Mouse (Mus musculus) heart, adult 8-10 months (tissue): Measurements from ENCODE around the gene Ext2. TPM values are rescaled to one million over a fixed set of nuclear protein-coding genes. Genes with fewer than 3 reads are reported as not detected.

Experiments used
- DNase-seq: peaks from one replicate; pipeline ENCODE4 v3.0.0; 2022; ENCODE audit warnings: low spot score
- total RNA-seq, 4 experiments: library from RNA; stranded (reverse); gene quantifications; 2 replicates each; pipeline ENCODE4 v1.2.4; 2022

Ext2 gene
- total RNA-seq, 4 experiments from 2014 or later = 40.9 to 43.0 (median 42.0) TPM

DNA sequence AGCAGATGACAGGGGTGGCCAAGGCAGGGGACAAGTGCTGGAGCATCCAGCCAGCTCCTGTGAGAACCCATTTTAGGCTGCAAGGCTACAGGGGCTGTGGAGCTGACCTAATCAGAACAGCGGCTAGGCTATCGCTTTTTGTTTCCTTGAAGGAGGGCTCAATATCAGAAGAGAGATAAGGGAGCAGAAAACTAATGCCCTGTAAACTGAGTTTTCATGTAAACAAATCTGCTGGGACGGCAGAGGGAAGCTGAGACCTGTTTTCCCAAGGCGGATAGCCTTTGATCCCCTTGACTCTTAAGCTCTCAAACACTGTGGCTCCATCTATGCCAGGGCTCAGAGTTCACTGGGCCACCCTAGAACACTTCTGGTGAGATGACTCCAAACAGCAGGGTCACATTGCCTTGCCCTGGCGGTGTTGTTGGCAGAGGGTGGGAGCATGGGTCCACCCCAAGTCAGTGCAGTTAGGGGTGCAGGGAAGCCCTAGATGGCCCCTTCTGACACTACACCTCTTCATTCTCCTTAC is 83.3 kb downstream of the Ext2 start:
- DNase-seq = no peak

DNA sequence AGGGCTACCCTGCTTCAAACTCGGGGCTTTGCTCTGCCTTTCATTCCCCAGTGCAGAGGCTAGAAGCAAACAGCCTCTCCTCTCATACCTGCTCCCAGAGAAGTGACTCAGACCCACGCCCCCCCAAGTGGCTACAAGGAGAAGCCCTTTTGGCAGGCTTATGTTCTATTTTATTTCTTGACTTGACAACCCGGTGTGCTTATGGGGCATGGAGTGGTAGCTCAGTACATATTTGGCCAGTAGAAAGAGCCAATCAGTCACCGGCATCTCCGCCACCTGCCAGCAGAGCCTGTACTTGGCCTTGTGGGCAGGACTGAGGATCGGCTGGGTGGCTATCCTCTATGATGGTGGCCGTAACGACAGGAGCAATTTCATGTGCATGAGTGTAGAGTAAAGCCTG is 85.2 kb downstream of the Ext2 start:
- DNase-seq = no peak

DNA sequence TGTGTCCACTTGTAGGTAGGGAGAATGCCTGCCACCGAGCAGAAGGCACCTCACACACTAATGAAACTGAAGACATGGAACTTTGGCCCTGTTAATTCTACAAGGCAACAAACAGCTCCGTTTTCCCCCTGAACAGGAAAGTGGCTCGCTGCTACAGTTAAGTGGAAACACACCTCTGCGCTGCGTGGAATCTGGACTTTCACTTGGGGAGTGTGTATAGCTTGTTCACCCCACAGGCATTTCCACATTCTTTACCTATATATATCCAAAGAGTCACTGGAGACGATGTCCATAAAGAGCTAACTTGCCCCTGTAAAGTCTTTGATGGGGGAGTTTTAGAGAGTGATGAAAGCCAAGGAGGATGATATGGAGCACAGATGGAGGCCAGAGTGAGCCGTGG is 89.7 kb downstream of the Ext2 start:
- no peak for DNase-seq

DNA sequence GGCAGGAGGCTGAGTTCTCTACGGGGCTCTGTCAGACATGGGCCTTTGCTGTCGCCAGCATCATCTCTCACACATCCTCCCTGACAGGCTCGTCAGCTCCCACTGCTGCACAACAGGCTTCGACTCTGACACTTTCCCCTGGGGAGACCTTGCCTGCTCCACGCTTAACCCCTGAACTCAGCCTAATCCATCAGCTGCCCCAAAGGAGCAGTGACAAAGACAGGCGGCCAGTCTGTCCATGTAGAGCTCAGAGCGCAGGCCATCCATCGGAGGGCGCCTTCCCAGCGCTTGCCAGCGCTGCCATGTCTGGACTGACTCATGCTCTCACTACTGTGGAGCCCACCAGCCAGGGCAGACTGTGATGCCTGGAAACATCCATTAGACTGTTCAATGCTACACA is 92.8 kb downstream of the Ext2 start:
- DNase-seq = no peak

DNA sequence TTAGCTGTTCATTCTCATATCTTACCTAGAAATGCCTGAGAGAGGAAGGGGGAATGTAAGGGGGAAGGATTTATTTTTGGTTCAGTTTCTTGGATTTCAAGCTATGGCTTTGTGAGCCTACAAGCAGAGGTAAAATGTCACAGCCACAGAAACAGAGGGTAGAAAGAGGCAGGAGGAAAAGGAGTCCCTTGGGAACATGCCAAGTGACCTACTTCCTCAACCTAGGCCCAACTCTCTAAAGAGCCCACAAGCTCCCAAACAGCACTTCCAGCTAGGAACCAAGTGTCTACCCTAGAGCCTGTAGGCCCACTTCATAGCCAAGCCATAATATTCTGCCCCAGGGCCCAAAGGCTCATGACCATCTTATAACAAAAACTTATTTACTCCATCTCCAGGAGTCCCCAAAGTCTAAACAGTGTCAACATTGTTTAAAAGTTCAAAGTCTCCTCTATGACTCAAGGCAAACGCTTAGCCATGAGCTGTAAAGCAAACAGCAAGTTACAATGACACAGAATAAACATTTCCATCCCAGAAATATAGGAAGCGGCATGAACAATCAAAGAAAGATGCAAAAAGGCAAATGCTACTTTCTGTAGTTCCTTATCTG is 99.1 kb downstream of the Ext2 start:
- no peak for DNase-seq

DNA sequence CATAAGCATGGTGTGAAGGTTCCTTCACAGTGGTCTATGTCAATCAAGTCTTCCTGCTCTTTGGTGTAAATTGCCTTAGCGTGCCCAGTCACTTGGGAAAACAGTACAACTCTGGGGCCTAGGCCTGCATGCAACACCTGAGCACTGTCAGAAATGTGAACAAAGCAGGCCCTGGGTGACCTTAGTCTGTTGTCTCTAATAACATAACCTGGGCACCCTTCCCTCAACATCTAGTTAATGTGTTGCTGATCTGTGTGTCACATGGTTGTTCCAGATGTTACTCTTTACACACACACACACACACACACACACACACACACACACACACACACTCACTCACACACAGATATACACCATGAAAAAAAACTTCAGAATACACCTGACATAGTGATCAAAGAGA is 101.4 kb downstream of the Ext2 start:
- no peak for DNase-seq

DNA sequence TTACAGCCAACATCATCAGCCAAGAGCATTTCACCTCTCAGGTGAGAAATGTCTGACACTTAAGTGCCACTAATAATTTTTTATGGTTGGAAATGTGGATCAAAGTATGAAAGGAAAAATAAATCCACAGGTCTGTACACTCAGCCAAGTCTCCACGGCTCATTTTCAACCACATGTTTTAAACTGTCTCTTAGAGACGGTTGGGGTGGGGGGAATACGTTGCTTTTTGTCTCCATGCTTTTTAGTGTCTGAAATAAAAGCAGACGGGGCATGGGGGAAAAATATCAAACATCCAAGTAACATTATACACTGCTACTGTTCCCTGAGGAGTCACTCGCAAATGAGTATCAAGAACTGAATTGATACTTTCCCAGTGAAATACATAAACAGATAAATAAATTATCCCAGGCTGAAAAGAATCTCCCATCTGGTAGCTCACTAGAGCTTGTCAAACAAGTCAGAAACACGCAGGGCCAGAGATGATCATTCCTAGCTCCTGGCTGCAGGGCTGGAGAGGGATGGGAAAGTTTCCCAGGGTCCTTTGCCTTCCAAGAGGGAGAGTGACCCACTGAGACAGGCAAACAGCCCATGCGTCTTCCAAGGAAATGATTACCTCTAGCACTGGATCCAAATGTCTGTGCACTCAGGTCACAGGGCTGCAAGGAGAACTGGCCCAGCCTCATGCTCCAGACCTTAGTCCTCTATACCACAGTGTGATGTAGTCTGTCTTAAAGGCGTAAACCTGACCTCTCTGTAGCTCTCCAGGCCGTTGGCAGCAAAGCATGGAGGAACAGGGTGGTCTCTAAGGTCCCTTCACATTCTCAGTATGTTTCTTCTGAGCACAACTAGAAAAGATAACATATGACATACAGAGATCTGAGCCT is 102.3 kb downstream of the Ext2 start:
- DNase-seq = no peak

DNA sequence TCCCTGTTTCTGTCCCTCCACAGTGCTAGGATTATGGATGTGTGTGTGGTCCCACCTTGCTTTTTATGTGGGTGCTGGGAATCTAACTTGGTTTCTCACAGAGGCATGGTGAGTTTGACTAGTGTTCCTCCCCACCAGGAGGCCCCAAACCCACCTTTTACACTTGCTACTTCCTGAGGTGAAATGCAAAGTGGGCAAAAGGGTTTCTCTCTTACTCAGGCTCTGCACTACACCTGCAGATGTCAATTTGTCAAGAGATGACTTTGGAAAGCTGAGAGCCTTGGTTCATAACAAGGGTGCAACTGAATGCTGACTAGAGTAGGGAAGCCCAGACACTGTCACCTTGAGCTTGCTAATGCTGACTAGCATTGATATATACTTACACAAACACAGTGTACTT is 109.1 kb downstream of the Ext2 start:
- no peak for DNase-seq

DNA sequence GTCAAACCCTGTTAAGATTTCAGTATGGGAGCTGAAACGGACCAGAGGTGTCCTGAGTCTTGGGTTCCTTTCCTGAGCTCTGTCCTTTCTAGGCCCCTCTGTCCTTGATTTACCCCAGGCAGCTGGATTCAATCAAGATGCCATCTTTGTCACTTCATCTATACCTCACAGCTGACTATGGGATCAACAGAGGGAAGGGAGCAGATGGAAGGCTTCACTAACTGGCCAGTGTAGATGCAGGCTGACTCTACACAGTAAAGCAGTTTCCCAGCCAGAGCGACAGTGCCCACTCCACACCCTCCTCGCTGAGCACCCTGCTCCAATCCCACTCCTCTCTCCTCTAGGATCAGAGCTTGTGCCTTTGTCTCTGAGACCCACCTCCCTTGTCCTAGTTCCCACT is 110.9 kb downstream of the Ext2 start:
- DNase-seq = no peak

DNA sequence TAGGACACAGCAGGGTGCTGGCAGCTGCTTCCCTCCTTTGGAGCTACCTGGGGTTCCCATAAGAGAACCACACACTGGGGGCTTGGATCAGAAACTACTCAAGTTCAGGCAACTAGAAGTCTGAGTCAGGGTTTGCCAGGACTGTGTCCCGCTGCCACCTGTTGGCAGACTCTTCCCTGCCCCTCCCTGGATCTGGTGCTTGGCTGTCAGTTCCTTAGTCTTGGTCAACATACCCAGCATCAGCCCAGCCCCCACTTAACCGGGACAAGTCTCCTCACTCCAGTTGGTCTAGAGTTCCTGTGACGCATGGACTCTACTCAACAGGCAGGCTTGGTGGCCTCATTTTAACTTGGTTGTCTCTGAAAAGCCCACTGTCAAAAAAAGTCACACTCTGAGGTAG is 112.7 kb downstream of the Ext2 start:
- DNase-seq = no peak

DNA sequence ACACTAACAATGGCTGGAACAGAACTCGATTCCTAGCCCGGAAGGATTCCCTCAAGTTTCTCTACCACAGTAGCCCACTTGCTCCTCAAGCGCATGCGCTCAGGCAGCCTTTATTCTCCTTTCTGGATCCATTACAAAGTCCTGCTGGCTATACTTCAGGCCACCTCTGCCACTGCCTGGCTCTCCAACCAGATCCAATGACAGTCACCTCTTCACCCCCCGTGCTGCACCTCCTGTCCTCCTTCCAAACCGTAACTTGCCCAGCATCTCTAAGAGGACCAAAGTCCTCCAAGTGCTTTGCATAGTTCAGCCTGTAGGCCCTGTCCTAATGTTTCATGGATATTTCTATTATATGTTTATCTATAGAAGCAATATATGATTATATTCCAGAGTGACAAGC is 113.1 kb downstream of the Ext2 start:
- DNase-seq = no peak

DNA sequence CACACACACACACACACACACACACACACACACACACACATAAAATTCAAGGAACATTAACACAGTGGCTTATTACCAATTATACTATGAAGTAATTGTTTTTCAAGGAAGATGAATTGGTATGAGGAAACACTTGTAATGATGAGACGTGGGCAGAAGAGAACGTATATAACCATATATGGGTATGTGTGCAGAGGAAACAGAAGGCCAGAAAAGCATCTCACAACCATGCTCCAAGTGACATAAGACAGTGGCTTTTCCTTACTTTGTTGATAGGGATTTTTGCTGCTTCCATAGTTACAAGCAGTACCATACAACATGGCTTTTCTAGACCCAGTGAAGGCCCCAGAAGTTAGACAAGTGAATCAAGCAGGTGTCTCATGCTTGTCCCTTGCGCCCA is 115.5 kb downstream of the Ext2 start:
- no peak for DNase-seq

DNA sequence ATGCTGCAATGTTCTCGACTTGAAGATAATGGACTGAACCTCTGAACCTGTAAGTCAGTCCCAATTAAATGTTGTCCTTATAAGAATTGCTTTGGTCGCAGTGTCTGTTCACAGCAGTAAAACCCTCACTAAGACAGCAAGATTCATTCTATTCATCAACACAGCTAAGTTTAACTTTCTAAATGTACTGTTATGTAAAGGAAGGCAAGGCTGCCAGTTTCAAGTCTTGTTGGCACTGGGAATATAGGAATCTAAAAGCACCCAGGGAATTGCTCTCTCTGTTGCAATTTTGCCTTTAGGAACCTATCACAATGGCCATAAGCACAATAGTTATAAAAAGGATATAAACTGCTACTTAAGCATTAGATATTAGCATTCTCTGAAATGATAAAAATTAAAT is 116.0 kb downstream of the Ext2 start:
- DNase-seq = no peak

DNA sequence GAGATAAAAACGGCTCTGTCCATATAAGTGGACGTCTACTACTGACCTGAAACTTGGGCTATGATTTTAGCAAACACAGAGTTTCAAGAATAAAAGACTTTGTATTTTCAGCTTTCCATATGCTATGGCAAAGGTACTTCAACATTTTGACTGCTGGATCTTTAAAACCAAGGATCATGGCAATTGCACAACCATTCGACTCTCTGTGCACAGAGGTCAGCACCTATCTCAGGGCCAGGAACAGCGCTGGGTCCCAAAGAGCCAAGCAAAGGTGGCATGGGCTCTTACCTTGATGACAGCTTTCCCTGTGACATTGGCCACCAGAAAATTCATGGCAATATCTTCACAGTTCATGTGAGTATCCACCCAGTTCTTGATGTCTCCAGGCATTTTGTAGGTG is 118.2 kb downstream of the Ext2 start:
- DNase-seq = no peak

DNA sequence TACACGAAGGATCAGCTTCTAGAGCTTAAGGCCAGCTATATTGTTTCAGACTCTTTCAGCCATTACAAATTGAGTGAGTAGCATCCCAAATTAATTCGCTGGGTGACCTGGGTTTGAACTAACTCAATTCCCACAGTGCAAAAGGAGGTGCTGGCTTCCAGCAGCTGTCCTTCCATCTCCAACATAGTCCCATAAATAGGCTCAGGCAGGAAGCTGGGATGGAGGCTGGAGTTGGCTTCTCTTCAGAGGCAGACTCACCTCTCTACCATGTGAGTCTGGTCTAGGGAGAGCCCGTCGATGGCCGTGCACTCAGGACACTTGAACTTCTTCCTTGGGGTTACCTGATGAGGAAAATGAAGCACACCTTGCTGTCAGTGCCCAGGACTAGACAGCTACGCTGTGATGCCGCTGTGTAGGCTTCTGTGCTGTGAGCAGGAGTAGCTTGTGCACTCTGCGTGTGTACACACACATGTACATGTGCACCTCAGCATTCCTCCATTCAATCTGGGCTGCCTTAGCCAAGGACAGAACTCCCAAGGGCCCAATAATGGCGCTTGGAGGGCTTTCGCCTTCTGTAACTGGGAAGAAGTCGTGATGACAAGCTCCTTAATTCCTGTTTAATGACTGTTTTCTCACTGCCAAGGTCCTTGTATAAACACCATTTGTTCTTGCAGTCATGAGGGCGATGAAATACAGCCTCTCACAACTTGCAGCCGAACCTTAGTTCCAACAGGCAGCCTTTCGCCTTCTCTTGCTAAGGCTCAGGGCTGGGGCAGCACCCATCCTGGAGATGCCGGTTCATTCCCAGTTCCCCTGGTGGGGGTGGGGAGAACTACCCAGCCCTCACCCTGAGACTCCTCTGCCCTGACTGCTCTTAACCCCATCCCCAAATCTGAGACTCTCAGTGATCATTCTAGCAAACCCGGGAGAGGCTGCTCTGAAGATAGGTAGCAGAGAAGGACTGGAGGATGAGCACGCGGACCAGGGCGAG is 119.1 kb downstream of the Ext2 start:
- no peak for DNase-seq

DNA sequence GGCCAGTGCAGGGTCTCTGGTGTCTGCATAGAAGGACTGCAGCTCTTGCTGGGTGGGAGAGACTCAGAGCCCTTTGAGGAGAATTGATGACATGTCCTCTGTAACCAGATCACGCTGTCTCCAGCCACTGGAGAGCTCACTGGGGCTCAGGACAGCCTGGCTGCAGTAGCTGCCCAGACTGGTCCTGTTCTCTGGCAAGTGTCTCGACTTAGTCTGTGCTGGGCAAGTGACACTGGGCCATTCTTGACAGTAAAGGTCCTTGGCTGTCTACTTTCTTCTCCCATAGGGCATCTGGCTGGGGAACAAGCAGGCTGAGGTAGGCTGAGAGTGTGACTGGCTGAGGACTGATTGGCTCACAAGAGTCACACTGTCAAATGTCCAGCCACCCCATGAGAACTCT is 123.0 kb downstream of the Ext2 start:
- no peak for DNase-seq

DNA sequence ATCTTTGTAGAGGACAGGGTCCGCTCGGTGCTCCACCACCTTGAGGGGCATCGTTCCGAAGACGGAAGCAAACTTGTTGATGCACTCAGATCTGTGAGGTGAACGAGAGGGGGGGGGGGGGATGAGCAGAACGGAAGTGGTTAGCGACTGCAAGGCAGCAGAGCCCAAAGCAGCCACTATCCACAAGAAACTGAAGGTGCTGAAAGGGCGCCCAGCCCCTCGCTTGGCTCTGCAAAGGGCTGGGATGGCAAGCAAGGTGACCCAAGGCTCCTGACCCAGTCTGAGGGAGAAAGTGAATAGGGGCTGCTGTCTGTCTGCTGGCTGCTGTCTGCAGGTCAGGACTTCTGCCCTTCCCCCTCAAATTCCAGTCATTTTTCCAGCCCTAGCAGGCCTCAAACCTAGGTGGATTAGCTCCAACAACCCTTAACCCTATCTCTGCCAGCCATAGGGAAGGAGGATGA is 126.2 kb downstream of the Ext2 start:
- DNase-seq = no peak

DNA sequence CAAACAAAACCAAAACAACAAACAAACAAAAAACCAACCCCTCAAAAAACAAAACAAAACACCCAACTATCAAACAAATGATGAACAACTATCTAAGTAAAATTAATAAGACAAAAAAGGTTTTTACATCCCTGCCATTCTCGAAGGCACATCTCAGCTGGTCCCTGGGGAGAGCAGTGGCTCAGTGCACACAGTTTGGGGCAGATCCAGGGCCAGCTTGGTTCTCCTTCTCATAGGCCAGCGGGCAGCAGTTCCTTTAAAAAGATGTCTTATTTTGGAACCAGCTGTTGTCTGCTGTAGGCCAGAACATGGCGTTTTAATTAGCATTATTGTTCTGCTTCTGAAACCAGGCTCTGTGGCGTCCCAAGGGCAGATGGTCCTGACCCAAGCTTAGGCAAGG is 129.3 kb downstream of the Ext2 start:
- no peak for DNase-seq

DNA sequence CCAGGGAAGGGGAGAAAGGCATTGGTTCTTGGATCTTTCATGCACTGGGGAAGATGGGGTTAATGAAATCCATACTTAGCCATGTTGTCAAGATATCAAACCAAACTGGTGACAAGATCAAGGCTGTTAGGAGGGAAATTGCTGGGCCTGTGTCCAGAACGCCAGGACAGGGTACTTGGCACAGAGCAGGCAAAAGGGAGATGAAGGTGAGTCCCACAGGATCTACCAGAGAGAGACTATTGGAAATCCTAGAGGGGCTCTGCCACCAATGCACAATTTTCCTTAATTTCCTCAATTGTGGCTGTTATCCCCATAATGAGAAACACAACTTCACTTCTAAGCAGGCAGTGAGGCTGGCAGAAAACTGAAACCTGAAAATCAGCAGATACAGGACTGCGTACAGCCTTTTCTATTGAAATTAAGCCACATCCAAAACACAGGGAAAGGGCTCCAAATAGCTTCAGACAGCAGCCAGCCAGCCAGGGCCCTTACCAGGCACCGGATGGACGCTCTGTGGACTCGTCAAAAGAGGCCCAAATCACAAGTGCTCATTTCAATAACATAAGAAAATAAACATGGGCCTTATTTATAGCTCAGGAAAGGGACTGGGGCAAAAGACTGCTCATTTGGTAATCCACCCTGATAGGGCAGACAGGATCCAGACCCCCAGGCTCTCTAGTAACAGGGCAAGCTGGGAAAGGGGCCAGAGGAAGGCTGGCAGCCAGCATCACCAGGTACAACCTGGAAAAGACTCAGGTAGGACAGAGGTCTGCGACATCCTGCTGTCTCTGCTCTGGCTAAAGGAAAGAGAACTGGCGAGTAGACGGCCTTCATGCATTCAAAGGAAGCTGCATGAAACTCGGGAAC is 132.1 kb downstream of the Ext2 start:
- DNase-seq = no peak

DNA sequence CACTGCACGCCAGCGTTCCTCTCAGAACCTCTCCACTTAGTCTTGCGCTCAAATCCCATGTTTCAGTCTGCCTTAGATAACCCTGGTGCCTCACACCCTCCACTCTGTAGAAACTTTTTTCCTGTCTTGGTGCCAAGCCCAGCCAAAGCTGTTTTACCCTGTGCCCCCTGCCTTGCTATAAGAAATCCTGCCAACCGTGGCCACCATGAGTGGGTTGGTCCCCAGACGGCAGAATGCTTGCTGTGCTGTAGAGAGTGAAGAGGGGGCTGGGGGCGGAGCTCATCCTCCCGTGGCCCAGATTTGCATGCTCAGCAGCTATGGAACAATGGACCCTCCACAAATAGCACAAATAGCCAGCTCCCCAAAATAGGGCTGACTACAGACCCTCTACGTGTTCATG is 138.7 kb downstream of the Ext2 start:
- DNase-seq = no peak
